Mouse (Mus musculus) erythroblast, embryonic 14.5 days (primary cell): Measurements from ENCODE around the gene Mthfd1l. TPM values are rescaled to one million over a fixed set of nuclear protein-coding genes. Genes with fewer than 3 reads are reported as not detected.
"Not testable (repeated sequence)": the region's sequence is repeated elsewhere in the genome, so short reads cannot be mapped to it uniquely, and the experiment has no call there.

ENCODE experiments used
- H3K27me3 ChIP-seq: 2 replicates; pipeline ENCODE4 v1.6.1; 2012; ENCODE audit warnings: inconsistent platforms; ENCODE audit not compliant: control insufficient read depth
- H3K36me3 ChIP-seq: 2 replicates; pipeline ENCODE4 v1.6.1; 2012; ENCODE audit warnings: mild to moderate bottlenecking, inconsistent platforms; ENCODE audit not compliant: control insufficient read depth
- H3K4me1 ChIP-seq: 2 replicates; pipeline ENCODE4 v1.6.1; 2012; ENCODE audit warnings: inconsistent platforms; ENCODE audit not compliant: control insufficient read depth
- H3K4me3 ChIP-seq: replicated peaks from 2 replicates; pipeline ENCODE3; 2012; ENCODE audit warnings: moderate library complexity, mild to moderate bottlenecking, inconsistent platforms
- H3K9me3 ChIP-seq: 2 replicates; pipeline ENCODE4 v1.6.1; 2012; ENCODE audit warnings: low read length, inconsistent platforms, mixed read lengths; ENCODE audit not compliant: control insufficient read depth
- GATA1 ChIP-seq: IDR thresholded peaks from 2 replicates; pipeline ENCODE4 v1.6.1; 2012; ENCODE audit warnings: low read length, inconsistent platforms, mixed read lengths
- TAL1 ChIP-seq: IDR thresholded peaks from 3 replicates; pipeline ENCODE4 v1.6.1; 2012; ENCODE audit warnings: low read length, inconsistent platforms, mixed read lengths
- polyA plus RNA-seq: library from polyadenylated mRNA; stranded (reverse); fragments of >175 nt; gene quantifications from 2 replicates; pipeline ENCODE4 v1.2.3, GENCODE M21; 2012

Mthfd1l gene
- polyA plus RNA-seq, 1 experiment = 1.2 TPM

DNA sequence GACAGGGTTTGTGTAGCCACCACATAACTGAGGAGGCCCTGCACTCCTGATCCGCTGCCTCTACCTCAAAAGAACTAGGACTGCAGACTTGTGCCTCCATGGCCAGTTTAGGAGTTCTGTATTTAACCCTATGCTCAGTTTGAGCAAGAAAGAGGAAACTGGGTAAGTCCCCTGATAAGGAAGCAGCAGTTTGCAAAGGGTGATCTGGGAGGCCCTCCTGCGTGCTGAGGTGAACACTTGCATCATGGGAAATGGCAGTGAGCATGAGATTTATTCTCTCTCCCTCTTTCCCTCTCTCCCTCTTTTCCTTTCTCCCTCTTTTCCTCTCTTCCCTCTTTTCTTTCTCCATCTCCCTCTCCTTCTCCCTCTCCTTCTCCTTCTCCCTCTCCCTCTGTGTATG, 209.5 kb downstream of the Mthfd1l start:
- no peaks in the 10 kb centered on the region for H3K36me3 ChIP-seq
- TF ChIP-seq TAL1 (no peak), GATA1 (no peak)
- H3K27me3 ChIP-seq = no peaks in the 10 kb centered on the region
- no peak overlapping the region for H3K4me3 ChIP-seq
- H3K9me3 ChIP-seq = no peaks in the 10 kb centered on the region
- no peaks in the 10 kb centered on the region for H3K4me1 ChIP-seq

- TF ChIP-seq GATA1 = no peak
- TF ChIP-seq TAL1 = no peak
- Histone ChIP-seq H3K27me3 (no peaks in the 10 kb centered on the region), H3K36me3 (no peaks in the 10 kb centered on the region), H3K4me3 (no peak overlapping the region), H3K4me1 (no peaks in the 10 kb centered on the region), H3K9me3 (no peaks in the 10 kb centered on the region)
Measured at GRCm38 (mm10) chr10:4188614-4189402, 215.9 kb downstream of the Mthfd1l start.

DNA sequence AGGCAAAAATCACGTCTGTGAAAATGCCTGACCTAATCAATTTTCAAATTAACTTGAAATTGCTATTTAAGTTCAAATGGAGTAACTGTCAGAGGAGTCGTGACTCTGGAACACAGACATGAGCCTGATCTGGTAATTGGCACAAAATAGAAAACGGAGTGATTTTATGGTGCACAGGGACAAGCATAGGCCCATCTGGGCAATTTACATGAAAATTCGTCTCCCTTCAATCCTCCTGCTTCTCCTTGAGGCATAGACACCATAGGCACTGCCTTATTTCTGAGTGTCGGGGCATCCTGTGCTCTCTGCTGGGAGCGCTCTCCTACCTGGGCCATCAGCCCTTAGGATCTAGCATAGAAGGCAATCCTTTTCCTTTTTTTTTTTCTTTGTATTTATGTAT, 216.5 kb downstream of the Mthfd1l start:
- TF ChIP-seq TAL1 (no peak), GATA1 (no peak)
- Histone ChIP-seq H3K4me1 (no peaks in the 10 kb centered on the region), H3K9me3 (no peaks in the 10 kb centered on the region), H3K36me3 (no peaks in the 10 kb centered on the region), H3K27me3 (no peaks in the 10 kb centered on the region), H3K4me3 (no peak overlapping the region)

- Histone ChIP-seq H3K4me1 (no peaks in the 10 kb centered on the region), H3K27me3 (no peaks in the 10 kb centered on the region), H3K9me3 (no peaks in the 10 kb centered on the region), H3K4me3 (no peak overlapping the region), H3K36me3 (no peaks in the 10 kb centered on the region)
- no peak for TF ChIP-seq GATA1
- no peak for TF ChIP-seq TAL1
Measured at GRCm38 (mm10) chr10:4198978-4199377, 226.1 kb downstream of the Mthfd1l start.

- Histone ChIP-seq H3K9me3 (no peaks in the 10 kb centered on the region), H3K4me1 (no peaks in the 10 kb centered on the region), H3K36me3 (no peaks in the 10 kb centered on the region), H3K4me3 (no peak overlapping the region), H3K27me3 (no peaks in the 10 kb centered on the region)
- TF ChIP-seq GATA1 (no peak), TAL1 (no peak)
Measured at GRCm38 (mm10) chr10:4199926-4200325, 227.0 kb downstream of the Mthfd1l start.

GRCm38 (mm10) chr10:4200546-4201104, 227.7 kb downstream of the Mthfd1l start:
- H3K4me1 ChIP-seq = no peaks in the 10 kb centered on the region
- H3K27me3 ChIP-seq = no peaks in the 10 kb centered on the region
- H3K4me3 ChIP-seq = no peak overlapping the region
- no peaks in the 10 kb centered on the region for H3K36me3 ChIP-seq
- no peaks in the 10 kb centered on the region for H3K9me3 ChIP-seq
- no peak for TF ChIP-seq TAL1
- TF ChIP-seq GATA1 = no peak

DNA sequence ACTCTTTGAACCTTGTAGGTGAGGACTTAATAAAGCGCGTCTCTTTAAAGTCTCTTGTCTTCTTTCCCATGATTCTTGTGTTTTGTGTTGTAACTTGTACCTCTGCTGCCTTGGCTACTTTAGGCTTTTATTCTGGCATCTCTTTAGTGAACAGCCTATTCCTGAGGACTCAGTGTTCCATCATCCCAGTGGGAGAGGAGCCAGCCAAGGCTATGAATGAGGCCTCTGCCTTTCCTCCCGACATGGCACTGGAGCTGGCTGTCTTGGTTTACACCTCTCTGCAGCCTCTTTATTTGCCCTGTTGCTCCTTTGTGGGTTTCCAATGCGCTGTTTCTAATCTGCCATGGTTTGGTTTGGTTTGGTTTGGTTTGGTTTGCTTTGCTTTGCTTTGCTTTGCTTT, 228.2 kb downstream of the Mthfd1l start:
- Histone ChIP-seq H3K9me3 (no peaks in the 10 kb centered on the region), H3K4me1 (no peaks in the 10 kb centered on the region), H3K36me3 (no peaks in the 10 kb centered on the region), H3K27me3 (no peaks in the 10 kb centered on the region), H3K4me3 (no peak overlapping the region)
- TF ChIP-seq GATA1 (no peak), TAL1 (no peak)

GRCm38 (mm10) chr10:4203651-4204050, 230.7 kb downstream of the Mthfd1l start:
- H3K9me3 ChIP-seq, H3K36me3 ChIP-seq, H3K27me3 ChIP-seq, H3K4me3 ChIP-seq, H3K4me1 ChIP-seq: not testable (repeated sequence)

DNA sequence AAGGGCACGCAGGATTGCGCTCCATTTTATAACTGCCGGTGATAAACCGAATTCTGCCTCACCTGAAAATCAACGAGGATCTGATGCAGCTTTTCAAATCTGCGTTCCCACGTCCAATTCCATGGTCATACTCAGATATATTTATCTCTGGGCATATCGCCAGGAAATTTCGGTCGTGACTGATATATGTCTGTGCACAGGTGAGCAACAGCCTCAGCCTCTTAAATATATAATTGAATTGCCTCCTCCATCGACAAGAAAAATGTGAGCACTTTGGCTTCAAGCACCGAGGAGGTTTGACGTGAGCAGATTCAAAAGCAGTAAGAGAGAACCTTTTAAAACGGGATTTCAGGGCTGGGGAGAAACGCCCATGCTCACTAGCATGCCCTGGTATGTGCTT, 236.1 kb downstream of the Mthfd1l start:
- Histone ChIP-seq H3K27me3 (no peaks in the 10 kb centered on the region), H3K36me3 (no peaks in the 10 kb centered on the region), H3K4me1 (no peaks in the 10 kb centered on the region), H3K9me3 (no peaks in the 10 kb centered on the region), H3K4me3 (no peak overlapping the region)
- TF ChIP-seq GATA1 (no peak), TAL1 (no peak)

GRCm38 (mm10) chr10:4210313-4211066, 237.6 kb downstream of the Mthfd1l start:
- Histone ChIP-seq H3K27me3 (no peaks in the 10 kb centered on the region), H3K36me3 (no peaks in the 10 kb centered on the region), H3K4me1 (no peaks in the 10 kb centered on the region), H3K4me3 (no peak overlapping the region), H3K9me3 (no peaks in the 10 kb centered on the region)
- TF ChIP-seq TAL1 = no peak
- TF ChIP-seq GATA1 = no peak
